Mouse (Mus musculus): ENCODE results near the gene Slc39a8.

The Slc39a8 gene

DNA sequence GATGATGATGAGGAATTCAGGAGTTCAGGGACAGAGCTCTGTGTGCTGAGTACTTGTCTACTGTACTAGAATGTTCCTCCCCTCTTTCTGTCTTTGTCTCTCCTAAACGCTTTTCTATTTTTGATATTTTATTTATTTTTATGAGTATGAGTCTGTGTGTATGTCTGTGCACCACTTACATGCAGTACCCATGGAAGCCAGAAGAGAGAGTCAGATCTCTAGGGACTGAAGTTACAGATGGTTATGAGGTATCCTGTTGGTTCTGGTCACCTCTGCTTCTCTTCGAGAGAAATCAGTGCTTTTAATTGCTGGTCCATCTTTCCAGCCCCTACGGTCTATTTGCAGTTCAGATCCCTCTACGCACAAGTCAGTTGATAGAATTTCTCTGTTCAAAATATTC lies 90.9 kb downstream of the Slc39a8 start:
- no peak for DNase-seq (ENCODE audit: low read depth)

DNA sequence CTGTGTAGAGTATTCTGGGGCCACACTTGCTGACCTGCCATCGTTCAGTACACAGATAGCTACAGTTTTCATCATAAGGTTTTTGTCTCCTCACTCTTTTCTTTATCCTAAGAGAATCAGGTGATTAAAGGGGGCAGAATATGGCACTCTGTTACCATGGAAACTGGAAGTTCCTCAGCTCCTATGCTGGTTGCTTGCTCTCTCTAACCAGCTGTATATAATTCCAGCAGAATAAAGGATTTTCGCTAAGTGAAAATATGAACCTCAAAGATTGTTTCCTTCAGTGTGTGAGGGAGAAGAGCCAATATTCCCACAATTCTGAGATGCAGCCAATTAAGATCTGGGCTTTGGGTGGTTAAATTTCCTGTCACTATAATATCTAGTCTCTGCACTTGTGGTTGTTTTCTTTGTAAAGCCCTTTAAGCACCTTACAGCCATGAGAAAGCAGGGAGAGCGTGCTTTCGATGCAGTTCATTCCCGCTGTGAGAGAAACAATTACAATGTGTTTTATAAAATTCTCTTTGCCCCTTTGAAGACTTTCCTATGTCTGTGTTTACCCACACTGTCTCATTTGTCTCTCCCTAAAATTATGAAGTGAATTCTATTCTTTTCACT lies 93.6 kb downstream of the Slc39a8 start:
- DNase-seq (ENCODE audit: low read depth), result no peak

- no peak for DNase-seq (ENCODE audit: low read depth)
Measured at GRCm38 (mm10) chr3:135919305-135919704, 94.2 kb downstream of the Slc39a8 start.

GRCm38 (mm10) chr3:135926729-135927128 lies 101.7 kb downstream of the Slc39a8 start:
- peak; percentile 1 for DNase-seq (ENCODE audit: low read depth)

DNA sequence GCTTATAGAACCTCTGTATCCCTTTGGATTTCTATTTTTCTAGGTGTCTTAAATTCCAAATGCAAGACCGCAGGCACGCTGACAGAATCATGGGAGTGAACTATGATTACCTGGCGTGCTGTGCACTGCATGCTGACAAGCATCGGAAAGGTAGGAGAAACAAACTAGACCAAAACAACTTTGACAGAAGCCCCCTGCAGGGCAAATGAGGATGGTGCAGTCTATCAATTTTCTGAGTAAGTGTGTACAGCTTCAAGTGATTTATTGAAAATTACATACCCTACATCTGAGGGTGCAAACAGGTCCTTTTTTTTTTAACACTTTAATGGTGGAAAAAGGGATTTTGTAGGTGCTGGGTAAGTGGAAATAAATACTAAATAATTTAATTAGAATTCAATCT lies 103.1 kb downstream of the Slc39a8 start:
- DNase-seq (ENCODE audit: low read depth), result peak; percentile 17

GRCm38 (mm10) chr3:135937455-135937854 lies 112.4 kb downstream of the Slc39a8 start:
- no peak for DNase-seq (ENCODE audit: low read depth)
